Mouse (Mus musculus): ENCODE measurements around the gene Bsph2. TPM values are rescaled to one million over a fixed set of nuclear protein-coding genes. Genes with fewer than 3 reads are reported as not detected.

Gene Bsph2
- polyA plus RNA-seq (2012; rRNA removed), result not detected in 2 replicates

GRCm38 (mm10) chr7:13570967-13571366, at the start of gene Bsph2:
Bsph2 (minus strand) TSS chr7:13571067.

Other genes starting within 250 kb of the Bsph2 start
- gene Pla2g4c, start 246.4 kb downstream of the Bsph2 start, polyA plus RNA-seq (2012; rRNA removed), result 3.1 and 4.4 TPM in 2 replicates
- not detected in 2 replicates for gene Cabp5, start 172.9 kb downstream of the Bsph2 start, polyA plus RNA-seq (2012; rRNA removed)
- gene Bsph1, start 120.2 kb downstream of the Bsph2 start, polyA plus RNA-seq (2012; rRNA removed), result not detected in 2 replicates
- gene Sult2a5, start 52.9 kb upstream of the Bsph2 start, polyA plus RNA-seq (2012; rRNA removed), result not detected in 2 replicates
- gene Sult2a2, start 162.4 kb upstream of the Bsph2 start, polyA plus RNA-seq (2012; rRNA removed), result not detected in 2 replicates

All from ovary, adult 2 months (tissue).